Mouse (Mus musculus) adipocyte (in vitro differentiated cells): ENCODE results near the gene Zfp654.
"Not testable (repeated sequence)": the region's sequence is repeated elsewhere in the genome, so short reads cannot be mapped to it uniquely, and the experiment has no call there.

ENCODE experiments used
- DNase-seq: peaks from one replicate; pipeline ENCODE4 v3.0.0-alpha.2; 2016; ENCODE audit warnings: low spot score

Gene Zfp654

DNA sequence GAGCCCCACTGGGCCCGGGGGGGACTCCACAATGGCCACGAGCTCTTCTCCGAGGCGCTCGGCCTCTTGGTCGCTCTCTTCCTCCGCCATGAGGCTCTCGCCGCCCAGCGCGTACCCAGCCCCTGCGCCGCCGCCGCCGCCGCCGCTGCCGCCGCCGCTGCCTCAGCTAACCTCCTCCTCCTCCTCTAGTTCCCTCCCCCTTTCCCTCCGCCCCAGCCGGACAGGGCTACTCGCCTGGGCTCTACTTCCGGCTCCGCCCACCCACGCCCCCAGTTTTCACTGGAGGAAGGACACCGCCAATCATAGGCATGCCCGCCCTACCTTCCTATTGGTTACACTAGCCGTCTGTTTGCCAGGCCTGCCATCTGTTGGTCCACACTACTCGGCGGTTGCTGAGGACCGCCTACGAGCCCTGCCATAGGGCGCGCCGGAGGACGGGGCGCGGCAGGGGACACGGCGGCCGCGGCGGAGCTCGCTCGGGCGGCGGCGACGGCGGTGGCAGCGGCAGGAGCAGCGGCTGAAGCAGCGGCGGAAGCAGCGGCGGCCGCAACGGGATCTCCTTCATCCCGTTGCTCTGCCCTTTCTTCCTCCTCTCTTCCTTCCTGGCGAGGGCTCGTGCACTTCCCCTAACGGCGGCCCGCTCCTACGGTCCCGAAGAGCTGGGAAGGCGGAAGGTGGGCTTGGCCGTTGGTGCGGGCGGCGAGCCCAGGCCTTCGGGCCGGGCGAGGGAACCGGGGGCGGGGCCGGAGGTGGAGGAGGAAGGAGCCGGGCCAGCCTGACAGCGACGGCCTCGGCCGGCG lies at the start of gene Zfp654, which contains the start of gene Cggbp1:
Gene Zfp654, minus strand, starts transcription at position 90 of the 800 bp plus-strand sequence.
Gene Cggbp1, plus strand, starts transcription at position 434 of the 800 bp plus-strand sequence.
- DNase-seq, result peak; percentile 100

DNA sequence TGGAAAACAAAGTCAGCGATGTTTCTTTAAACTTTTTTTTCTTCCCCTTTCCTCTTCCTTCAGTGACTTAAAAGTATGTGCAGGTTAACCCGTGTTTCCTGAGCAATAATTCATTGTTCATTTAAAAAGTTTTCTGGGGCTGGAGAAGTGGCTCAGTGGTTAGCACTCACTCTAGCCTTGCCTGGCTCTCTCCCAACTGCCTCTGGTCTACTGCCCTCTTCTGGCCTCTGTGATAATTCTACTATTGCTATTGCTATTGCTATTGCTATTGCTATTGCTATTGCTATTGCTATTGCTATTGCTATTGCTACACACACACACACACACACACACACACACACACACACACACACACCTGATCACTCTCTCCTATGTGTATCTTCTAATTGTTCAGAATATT lies 47.6 kb upstream of the Zfp654 start:
- DNase-seq, result peak; percentile 42

DNA sequence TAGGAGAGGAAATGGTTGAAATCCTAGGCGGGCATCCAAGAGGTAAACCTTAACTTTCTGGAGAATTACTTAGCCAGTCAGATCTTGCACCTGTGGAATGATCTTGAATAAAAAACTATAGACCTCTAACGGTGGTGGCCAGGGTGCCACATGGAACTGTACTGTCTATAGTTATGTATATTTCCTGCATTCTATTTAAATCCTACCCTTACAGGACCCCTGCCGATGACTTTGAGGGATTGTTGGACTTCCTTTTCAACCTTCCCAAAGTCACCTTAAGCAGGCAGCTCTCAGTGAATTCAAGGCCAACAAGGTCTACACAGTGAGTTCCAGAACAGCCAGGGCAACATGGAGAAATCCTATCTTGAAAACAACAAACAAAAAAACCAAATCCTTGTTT lies 38.0 kb upstream of the Zfp654 start:
- DNase-seq, result no peak

DNA sequence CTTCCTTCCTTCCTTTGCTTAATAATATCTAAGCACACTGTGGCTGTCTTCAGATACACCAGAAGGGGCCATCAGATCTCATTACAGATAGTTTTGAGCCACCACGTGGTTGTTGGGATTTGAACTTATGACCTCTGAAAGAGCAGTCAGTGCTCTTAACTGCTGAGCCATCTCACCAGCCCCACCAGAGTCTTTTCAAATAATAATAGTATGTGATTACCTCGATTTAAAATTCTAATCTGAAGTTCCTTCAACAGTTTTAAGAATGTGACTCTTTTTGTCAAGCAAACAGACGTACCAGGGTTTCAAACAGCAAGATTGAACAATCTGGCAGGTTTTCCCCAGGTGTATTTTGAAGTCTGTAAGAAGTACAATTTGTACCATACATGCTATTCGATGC lies 34.1 kb upstream of the Zfp654 start:
- DNase-seq, result no peak

DNA sequence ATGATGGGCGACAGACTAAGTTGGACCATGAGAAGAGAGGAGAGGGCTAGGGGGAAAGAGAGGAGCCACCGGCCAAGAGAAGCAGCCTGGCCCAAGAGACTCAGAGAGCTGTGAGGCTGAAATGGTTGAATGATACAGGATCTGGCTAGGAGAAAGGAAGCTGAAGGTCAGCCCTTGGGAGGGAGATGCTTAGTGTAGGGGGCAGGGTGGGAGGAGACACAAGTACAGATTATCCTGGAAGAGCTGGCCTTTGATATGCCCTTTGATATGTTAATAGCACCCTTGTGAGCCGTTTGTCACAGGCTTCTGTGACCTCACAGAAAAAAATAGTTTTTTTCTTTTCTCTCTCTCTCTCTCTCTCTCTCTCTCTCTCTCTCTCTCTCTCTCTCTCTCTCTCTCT lies 33.7 kb upstream of the Zfp654 start:
- DNase-seq, result no peak

DNA sequence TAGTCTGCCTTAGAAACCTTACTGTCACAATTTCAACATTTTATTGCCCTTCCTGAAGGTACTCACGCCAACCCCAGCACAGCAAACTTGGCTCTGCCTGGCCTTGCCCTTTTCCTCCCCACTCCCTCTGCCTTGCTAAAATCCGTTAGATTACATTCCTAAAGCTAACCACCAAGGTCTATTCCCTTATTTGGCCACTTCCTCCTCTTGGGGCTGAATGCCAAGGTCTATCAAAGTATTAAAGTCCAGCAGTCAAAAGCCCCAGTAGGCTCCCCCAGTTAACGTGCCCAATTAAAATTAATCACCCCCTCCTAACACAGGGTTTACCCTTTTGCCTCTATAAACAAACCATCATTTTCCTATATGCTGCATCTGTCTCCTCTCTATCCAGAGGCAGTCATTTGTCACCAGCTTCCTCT lies 33.0 kb upstream of the Zfp654 start:
- DNase-seq, result no peak

DNA sequence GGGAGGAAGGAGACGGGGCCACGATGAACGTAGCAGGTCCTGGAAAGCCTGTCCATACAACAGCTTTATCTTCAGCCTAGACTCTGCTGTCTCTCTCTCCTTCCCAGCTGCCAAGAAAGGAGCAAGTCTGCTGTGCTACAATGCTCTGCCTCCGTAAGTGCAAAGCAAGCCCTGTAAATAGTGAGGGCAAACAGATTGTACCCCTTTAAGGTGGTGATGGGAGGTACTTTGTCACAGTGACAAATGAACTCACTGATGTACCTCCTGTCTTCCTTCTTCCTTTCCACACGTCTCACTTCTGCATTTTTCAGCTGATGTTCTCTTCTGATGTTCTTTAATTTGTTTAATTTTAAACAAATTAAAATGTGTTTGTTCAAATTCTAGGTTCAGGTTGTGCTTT lies 32.4 kb upstream of the Zfp654 start:
- DNase-seq, result no peak

DNA sequence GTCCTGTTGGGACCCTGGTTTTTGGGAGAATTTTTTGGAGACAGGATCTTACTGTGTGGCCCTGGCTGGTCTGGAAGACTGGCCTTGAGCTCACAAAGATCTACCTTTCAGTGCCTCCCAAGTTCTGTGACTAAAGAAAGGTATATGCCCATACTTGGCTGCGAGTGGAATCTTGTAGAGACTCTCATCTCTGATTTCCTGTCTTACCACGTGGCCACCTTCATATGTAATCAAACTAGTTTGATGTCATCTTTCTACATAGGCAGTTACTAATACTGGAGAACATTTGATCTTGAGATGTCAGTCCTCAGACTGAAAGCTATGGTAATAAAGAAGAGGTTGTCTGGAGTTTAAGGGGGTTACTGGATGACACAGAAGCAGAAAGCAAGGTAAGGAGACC lies 30.0 kb upstream of the Zfp654 start:
- no peak for DNase-seq

DNA sequence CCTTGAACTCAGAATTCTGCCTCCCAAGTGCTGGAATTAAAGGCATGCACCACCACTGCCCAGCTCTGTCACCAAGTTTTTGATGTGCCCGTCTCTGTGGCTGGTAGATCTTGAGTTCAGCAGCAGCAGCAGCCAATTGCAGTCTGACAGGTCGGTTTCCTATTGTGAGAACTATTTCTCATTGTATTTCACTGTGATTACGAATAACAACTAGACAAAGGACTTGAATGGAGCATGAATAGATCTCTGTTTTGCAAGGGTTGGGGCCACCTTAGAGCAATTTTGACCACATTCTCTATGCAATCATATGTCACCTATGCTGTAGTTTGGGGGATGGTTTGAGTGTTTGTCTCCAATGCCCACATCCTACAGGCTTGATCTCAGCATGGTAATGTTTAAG lies 29.5 kb upstream of the Zfp654 start:
- DNase-seq, result no peak

DNA sequence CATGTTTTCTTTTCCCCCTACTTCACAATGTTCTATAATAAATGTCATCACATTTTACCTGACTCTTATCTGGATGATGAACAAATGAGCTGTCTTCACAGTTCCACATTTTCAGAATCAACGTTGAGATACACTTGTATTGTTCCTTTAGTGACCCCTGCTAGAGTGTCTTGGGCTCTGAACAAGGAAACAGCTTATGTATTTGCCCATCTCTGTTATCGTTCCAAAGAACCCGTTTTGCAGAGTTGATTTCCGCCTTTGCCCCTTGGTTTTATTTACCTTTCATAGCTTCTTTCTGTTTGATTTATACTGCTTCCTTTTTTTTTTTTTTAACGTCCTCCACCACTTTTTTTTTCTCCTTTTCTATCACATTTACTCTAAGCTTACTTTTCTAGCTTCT lies 28.3 kb upstream of the Zfp654 start:
- no peak for DNase-seq

DNA sequence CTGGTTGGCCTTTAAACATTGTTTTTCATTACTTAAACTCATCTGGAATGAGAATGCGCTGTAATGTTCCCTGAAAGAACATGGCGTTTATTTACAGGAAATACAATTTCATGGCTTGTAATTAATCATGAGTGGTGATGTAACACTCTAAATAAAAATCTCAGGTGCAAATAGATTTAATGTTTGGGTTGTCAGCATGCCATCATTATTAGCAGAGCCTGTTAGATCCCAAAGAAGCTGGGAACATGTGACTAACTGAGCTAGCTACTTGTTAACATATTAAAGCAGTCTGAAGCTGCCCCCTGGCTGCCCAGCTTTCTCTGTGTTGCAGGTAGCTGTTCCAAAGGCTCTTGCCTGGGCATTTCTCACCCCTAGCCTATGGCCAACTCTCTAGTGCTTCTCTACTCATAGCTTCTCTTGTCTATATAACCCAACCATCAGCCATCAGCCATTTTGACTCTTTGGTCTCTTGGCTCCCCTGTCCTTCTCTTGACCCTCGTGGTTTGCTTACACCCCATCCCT lies 27.2 kb upstream of the Zfp654 start:
- no peak for DNase-seq

DNA sequence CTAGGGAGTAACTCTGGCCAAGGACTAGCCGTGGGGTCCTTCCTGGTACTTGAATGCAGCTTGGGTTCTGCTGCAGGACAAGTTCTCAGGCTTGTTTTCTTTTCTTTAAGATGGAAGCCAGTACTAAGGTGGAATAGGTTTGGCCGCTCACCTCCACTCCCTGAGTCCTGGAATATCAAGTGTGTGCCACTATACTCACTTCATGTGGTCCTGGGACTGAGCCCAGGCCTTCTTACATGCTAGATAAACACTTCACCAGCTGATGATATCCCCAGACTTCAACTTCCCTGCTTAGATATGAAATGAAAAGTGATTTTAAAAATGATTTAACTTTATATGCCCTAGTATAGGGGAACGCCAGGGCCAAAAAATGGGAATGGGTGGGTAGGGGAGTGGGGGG lies 25.9 kb upstream of the Zfp654 start:
- no peak for DNase-seq

DNA sequence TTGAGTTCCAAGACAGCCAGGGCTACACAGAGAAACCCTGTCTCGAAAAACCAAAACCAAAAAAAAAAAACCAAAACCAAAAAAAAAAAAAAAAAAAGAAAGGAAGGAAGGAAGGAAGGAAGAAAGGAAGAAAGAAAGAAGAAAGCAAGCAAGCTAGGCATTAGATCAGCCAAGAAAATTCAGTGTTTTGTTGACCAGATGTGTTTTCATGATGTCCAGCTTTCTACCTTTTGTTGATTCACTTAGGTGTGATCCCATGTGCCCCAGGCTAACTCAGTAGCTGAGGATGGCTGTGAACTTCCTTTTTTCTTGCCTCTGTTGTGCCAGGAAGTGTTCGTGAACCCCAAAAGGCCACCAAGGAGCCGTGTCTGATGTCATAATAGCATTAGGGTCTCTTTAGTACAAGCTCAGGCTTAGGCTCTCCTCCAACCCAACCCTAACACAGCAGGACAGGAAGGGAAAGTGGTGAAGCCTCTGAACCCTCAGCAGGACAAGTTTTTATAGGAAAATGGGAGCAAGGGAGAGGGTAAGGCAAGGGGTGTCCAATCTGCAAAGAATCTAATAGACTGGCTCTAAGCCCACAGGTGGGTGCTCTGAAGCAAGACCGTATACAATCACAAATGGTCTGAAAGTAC lies 25.3 kb upstream of the Zfp654 start:
- no peak for DNase-seq

DNA sequence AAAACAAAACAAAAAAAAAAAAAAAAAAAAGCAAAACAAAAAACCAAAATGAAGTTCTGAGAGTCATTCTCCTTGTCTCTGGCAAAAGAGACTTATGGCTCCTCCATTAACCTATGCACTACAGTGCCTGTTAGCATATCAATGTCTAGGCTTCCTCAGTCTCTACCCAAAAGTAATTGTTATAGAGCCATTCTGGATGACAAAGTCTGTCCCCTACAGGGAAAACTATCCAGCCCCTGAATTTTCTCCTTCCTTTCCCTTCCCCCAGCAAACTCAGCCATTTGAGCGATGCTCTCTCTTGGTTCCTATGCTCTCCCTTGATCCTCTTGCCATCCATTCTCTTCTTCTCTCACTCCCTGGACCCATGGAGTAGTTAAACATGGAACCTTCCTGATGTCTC lies 24.4 kb upstream of the Zfp654 start:
- no peak for DNase-seq

DNA sequence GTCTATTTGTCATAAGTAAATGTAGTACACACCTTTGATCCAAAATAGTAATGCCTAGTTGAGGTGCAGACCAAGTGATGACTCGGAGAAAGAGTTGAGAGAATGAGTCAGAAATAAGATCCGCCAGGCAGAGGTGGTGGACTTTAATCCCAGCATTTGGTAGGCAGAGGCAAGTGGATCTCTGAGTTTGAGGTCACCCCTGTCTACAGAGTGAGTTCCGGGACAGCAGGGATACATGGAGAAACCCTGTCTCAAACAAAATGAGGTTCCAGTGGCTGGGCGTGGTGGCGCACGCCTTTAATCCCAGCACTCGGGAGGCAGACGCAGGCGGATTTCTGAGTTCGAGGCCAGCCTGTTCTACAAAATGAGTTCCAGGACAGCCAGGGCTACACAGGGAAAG lies 23.9 kb upstream of the Zfp654 start:
- no peak for DNase-seq

DNA sequence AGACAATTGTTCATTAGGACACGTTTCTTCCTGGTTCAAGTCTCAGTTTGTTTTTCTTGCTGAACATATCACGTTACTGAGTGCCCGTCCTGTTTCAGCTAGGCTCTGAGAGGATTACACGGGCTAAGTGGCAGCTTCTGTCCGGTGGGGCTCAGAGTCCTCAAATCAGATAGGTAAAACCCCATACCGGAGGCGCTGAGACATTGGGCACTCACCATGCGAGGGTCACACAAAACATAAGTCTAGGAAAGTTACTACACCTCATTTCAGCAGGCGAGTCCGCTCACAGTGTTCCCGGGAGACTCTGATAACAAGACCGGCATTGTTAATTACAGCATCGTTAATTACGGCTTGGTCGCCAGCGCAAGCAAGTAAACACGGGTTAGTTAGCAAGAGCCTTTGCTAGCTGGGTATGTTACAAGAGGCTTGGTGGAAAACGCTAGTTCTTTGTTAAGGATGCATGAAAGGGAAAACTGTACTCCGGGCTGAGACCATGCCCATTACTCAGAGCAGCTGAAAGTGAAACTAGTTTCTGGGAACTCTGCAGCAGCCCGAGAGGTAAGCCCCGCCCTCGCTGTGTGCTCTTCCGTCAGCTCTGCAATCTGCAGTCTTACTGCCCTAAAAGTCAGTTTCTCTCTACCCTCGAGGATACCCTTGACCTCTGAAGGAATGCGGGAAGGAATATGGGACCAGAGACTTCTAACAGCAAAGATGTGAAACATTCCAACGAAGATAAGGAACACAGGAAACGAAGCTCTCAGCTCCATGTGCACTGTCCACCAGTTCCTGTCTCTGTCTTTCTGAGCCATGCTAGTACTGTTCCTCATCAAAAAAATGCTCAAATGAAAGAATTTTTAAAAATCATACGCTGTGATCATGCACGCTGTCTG lies 22.2 kb upstream of the Zfp654 start:
- peak; percentile 89 for DNase-seq

DNA sequence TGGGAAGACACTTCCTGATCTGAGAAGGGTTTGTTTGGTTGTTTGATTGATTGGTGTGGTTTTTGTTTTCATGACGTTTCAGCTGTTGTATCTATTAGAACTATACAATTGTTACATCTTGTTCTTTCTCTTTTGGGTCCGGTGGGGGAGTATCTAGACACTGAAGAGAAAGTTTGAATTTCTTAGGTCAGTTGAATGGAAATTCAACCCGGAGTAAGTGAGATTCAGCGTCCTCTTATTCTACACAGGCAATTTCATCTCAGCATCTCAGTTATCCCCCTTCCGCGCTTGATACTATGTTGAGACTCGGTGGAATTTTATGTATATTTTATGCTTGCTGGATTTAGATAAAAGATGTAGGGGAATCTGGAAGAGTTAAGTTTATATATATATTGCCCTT lies 21.4 kb upstream of the Zfp654 start:
- DNase-seq, result no peak

DNA sequence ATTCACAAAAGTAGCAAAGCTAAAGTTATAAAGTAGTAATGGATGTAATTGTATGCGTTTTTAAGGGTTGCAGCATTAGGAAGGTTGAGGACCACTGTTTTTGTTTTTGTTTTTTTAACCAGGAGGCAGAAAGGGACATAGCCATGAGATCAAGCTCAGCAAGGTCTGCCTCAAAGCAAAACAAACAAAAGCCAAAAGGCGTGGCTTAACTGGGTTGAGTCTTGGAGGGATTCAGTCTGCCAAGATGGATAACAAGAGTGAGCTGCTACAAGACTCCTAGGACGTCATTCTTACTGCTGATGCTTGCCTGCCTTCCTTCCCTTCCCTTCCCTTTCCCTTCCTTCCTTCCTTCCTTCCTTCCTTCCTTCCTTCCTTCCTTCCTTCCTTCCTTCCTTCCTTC lies 20.8 kb upstream of the Zfp654 start:
- DNase-seq, result no peak

DNA sequence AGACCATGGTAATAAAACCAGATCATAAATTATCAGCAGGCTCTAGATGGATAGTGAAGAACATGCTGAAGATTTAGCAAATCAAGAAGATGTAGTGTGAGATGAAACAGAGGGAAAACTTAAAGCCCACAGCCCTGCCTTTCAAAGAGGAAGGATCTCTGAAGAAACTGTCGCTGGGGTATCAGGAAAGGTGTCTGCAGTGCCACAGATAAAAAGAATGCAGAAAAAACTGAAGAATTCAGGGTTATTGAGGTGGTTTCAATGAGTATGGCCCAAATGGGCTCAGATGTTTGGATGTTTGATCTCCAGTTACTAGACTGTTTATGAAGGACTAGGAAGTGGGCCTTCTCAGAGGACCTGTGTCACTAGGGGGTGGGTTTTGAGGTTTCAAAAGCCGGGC lies 18.2 kb upstream of the Zfp654 start:
- DNase-seq, result no peak

DNA sequence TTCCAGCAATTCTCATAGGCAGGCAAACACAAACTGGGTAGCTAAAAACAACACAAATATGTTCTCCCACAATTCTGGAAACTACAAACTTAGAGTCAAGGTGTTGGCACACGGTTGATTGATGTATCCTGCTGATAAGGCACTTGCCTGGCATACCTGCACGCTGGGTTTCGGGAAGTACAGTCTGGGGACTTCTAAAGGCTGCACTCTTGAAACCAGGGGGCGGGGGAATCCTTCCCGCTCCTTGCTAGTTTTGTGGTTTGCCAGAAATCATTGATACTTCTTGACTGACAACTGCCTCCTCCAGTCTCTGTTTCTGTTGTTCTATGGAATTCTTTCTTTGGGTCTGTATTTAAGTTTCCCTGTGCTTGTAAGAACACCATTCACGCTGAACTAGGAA lies 17.2 kb upstream of the Zfp654 start:
- no peak for DNase-seq

DNA sequence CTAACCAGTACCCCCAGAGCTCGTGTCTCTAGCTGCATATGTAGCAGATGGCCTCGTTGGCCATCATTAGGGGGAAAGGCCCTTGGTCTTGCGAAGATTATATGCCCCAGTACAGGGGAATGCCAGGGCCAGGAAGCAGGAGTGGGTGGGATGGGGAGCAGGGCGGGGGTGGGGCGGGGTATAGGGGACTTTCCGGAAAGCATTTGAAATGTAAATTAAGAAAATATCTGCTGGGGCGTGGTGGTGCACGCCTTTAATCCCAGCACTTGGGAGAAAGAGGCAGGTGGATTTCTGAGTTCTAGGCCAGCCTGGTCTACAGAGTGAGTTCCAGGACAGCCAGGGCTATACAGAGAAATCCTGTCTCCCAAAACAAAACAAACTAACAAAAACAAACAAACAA lies 14.4 kb upstream of the Zfp654 start:
- DNase-seq, result not testable (repeated sequence)

DNA sequence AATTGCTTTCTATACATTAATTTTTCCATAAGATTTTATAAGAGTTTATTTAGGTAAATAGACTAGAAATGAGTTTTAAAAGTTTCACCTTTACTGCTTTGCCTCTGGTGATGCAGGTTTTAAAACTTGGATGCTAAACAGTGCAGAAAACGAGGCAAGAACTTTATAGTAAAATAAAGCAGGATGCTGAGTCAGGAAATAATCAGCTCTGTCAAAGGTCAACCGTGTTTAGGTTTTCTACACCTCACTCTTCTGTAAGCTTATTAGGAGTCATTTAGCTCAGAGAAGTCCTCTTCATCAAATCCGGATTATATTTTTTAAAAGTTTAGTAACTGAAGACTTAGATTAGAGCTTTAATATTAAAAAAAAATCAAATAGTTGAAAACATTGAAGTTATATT lies 5.5 kb upstream of the Zfp654 start:
- DNase-seq, result no peak

DNA sequence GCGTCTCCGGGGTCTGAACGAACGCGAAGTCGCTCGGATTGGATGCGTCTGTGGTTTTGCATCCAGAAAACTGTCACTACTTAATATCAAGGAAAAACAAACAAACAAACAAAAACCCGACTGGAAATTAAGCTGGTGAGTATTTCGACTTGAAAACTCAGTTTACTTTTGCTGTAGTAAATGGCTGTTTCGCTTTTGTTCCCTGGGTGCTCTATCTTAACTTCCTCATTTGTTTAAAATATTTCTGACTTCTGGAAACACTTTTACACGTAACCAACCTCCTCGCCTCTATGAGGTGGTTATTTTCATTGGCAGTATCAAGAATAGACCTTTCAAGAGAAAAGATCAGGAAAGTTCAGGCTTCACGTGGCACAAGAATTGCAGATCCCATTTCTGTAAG lies 1.4 kb upstream of the Zfp654 start:
- DNase-seq, result peak; percentile 28
